Mouse (Mus musculus): ENCODE measurements around the gene Mllt3. TPM values are rescaled to one million over a fixed set of nuclear protein-coding genes. Genes with fewer than 3 reads are reported as not detected.
A peak's percentile ranks its signal among the peaks of the same experiment; 100 is the strongest.

Gene Mllt3
- polyA plus RNA-seq, 1 experiment from 2014 or later, result 104 TPM

DNA sequence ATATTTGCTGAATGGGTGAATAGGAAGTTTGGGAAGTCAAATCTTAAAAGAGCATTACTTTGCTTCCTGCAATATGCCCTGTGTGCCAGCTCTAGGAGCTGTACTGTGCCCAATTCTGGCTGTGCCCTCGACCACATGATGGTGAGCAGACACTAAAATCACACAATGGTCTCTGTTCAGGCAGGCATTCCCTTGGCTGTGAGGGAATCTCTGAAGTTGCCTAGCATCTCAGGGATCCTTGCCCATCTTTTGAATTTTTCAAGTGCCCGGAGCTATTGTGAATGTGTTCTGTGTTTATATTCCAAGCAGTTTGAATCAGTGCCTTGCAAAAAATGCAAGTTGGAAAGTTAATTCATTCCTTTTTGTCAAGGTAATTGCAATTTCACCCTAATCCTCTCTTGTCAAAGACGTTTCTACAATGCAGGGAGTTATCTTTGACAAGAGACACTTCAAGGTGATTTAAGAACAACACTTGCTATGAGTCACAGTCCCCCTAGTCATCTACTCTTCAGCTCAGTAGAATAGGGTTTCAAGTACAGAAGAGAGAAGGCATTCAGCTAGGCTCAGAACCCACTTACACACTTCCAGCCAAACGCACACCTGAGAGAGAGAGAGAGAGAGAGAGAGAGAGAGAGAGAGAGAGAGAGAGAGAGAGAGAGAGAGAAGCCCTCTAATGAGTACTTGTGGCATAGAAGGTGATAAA, 283.5 kb downstream of the Mllt3 start:
- H3K4me3 ChIP-seq (replicated peaks; ENCODE audit: low read depth, low read length), result no peak overlapping the region
- H3K27me3 ChIP-seq (ENCODE audit: control insufficient read depth, insufficient read depth, low read length), result no peaks in the 10 kb centered on the region
- H3K9ac ChIP-seq (replicated peaks; ENCODE audit: low read length), result no peak overlapping the region
- H3K4me1 ChIP-seq (ENCODE audit: control insufficient read depth, insufficient read depth, low read length), result peaks cover 10% of the 10 kb centered on the region; the same call in 1 of the 2 replicates
- H3K27ac ChIP-seq (replicated peaks; ENCODE audit: low read depth, low read length), result no peak overlapping the region
- peak; percentile 46 for DNase-seq
- 22% methylated on average over 4 of the region's 4 CpGs for WGBS
- H3K4me2 ChIP-seq (ENCODE audit: low read length), result no peak overlapping the region
- ATAC-seq (ENCODE audit: low FRiP score, low TSS enrichment), result no peak
- no peaks in the 10 kb centered on the region for H3K9me3 ChIP-seq (ENCODE audit: control insufficient read depth, low read length)
- no peaks in the 10 kb centered on the region for H3K36me3 ChIP-seq (ENCODE audit: control insufficient read depth, insufficient read depth, low read length)

DNA sequence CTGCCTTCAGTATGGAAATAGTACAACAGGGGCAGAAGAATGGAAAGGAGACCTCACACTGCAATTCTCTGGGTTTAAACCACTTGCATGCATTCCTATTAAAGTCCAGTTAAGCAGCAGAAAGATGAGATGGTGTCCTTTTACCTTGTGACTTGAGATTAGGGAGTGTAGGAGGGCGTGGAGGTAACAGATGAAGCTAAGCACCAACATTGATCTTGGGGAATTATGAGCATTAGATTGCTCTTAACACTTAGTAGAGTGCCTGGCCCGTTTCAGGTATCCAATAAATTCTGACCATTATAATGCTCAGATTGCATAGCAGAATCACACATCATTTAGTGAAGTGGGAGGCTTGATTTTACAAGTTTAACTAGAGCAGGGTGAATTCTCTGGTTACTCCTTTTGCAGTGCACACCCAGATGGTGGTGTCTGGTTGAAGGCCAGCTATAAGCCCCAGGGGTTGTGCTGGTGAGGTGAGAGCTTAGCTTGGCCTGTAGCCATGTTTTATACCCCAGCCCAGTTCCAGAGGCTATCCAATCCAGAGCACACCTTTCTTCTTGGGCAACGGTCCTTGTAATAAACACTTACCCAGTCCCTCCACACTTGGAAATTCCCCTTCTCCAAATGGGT, 288.0 kb downstream of the Mllt3 start:
- no peak overlapping the region for H3K27ac ChIP-seq (replicated peaks; ENCODE audit: low read depth, low read length)

DNA sequence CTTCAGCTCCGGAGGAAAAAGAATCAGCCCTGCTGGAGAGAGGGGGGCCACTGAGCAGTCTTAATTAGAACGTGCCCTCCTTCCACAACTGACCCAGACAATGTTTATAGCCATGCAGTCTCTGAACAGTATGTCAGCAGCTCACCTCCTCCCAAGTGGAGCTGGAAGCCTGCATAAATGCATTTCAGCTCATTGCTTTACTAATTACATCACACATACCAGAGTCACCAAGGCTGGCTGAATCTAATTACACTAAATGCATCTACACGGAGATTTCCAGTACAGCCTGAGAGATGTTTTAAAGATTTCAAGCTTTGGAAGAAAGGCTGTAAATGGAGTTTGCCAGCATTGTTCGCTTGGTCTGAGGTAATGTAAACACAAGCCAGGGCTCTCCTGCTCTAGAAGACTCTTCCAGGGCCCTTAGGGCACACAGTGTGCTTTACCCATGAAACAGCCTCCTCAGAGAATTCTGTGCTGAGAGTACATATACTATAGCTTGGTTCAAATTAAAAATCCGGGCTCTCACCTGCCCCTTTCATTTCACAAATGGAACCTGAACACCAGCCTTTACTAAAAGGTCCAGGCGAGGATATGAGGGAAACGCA, 293.5 kb downstream of the Mllt3 start:
- Histone ChIP-seq H3K4me3 (replicated peaks; ENCODE audit: low read depth, low read length) (no peak overlapping the region), H3K27me3 (ENCODE audit: control insufficient read depth, insufficient read depth, low read length) (no peaks in the 10 kb centered on the region), H3K4me2 (ENCODE audit: low read length) (no peak overlapping the region), H3K9me3 (ENCODE audit: control insufficient read depth, low read length) (no peaks in the 10 kb centered on the region), H3K4me1 (ENCODE audit: control insufficient read depth, insufficient read depth, low read length) (peaks cover 12% of the 10 kb centered on the region), H3K36me3 (ENCODE audit: control insufficient read depth, insufficient read depth, low read length) (no peaks in the 10 kb centered on the region), H3K27ac (replicated peaks; ENCODE audit: low read depth, low read length) (peak overlapping the region; percentile 26; the same call in 1 of the 2 replicates), H3K9ac (replicated peaks; ENCODE audit: low read length) (no peak overlapping the region)
- whole genome bisulfite sequencing, result 53% methylated on average over 7 of the region's 7 CpGs
- ATAC-seq (ENCODE audit: low FRiP score, low TSS enrichment) (peak; percentile 58; the same call in 1 of the 2 replicates), DNase-seq (peak; percentile 50)

More for the DNA sequence above, 288.0 kb downstream of the Mllt3 start:
- Histone ChIP-seq H3K4me2 (ENCODE audit: low read length) (no peak overlapping the region), H3K4me3 (replicated peaks; ENCODE audit: low read depth, low read length) (no peak overlapping the region), H3K9me3 (ENCODE audit: control insufficient read depth, low read length) (no peaks in the 10 kb centered on the region), H3K36me3 (ENCODE audit: control insufficient read depth, insufficient read depth, low read length) (no peaks in the 10 kb centered on the region), H3K27me3 (ENCODE audit: control insufficient read depth, insufficient read depth, low read length) (no peaks in the 10 kb centered on the region), H3K9ac (replicated peaks; ENCODE audit: low read length) (no peak overlapping the region), H3K4me1 (ENCODE audit: control insufficient read depth, insufficient read depth, low read length) (peaks cover 10% of the 10 kb centered on the region; the same call in 1 of the 2 replicates)
- ATAC-seq (ENCODE audit: low FRiP score, low TSS enrichment), result no peak
- no peak for DNase-seq
- WGBS, result 86% methylated on average over 3 of the region's 3 CpGs

- no peaks in the 10 kb centered on the region for H3K9me3 ChIP-seq (ENCODE audit: control insufficient read depth, low read length)
- H3K4me3 ChIP-seq (replicated peaks; ENCODE audit: low read depth, low read length), result no peak overlapping the region
- 92% methylated on average over 2 of the region's 2 CpGs for WGBS
- H3K4me2 ChIP-seq (ENCODE audit: low read length), result no peak overlapping the region
- DNase-seq (no peak), ATAC-seq (ENCODE audit: low FRiP score, low TSS enrichment) (no peak)
- no peaks in the 10 kb centered on the region for H3K27me3 ChIP-seq (ENCODE audit: control insufficient read depth, insufficient read depth, low read length)
- no peaks in the 10 kb centered on the region for H3K36me3 ChIP-seq (ENCODE audit: control insufficient read depth, insufficient read depth, low read length)
- peaks cover 12% of the 10 kb centered on the region for H3K4me1 ChIP-seq (ENCODE audit: control insufficient read depth, insufficient read depth, low read length)
- H3K9ac ChIP-seq (replicated peaks; ENCODE audit: low read length), result no peak overlapping the region
- no peak overlapping the region for H3K27ac ChIP-seq (replicated peaks; ENCODE audit: low read depth, low read length)
Measured at GRCm38 (mm10) chr4:87739104-87739503, 294.1 kb downstream of the Mllt3 start.

GRCm38 (mm10) chr4:87737201-87737806, 295.9 kb downstream of the Mllt3 start:
- H3K27me3 ChIP-seq (ENCODE audit: control insufficient read depth, insufficient read depth, low read length), result no peaks in the 10 kb centered on the region
- H3K4me1 ChIP-seq (ENCODE audit: control insufficient read depth, insufficient read depth, low read length), result peaks cover 12% of the 10 kb centered on the region
- H3K27ac ChIP-seq (replicated peaks; ENCODE audit: low read depth, low read length), result no peak overlapping the region
- 92% methylated on average over 6 of the region's 6 CpGs for WGBS
- H3K4me2 ChIP-seq (ENCODE audit: low read length), result no peak overlapping the region
- no peak for ATAC-seq (ENCODE audit: low FRiP score, low TSS enrichment)
- H3K9ac ChIP-seq (replicated peaks; ENCODE audit: low read length), result no peak overlapping the region
- no peak overlapping the region for H3K4me3 ChIP-seq (replicated peaks; ENCODE audit: low read depth, low read length)
- H3K9me3 ChIP-seq (ENCODE audit: control insufficient read depth, low read length), result no peaks in the 10 kb centered on the region
- no peak for DNase-seq
- no peaks in the 10 kb centered on the region for H3K36me3 ChIP-seq (ENCODE audit: control insufficient read depth, insufficient read depth, low read length)

- Histone ChIP-seq H3K9ac (replicated peaks; ENCODE audit: low read length) (no peak overlapping the region), H3K4me1 (ENCODE audit: control insufficient read depth, insufficient read depth, low read length) (peaks cover 12% of the 10 kb centered on the region), H3K27ac (replicated peaks; ENCODE audit: low read depth, low read length) (no peak overlapping the region), H3K36me3 (ENCODE audit: control insufficient read depth, insufficient read depth, low read length) (no peaks in the 10 kb centered on the region), H3K27me3 (ENCODE audit: control insufficient read depth, insufficient read depth, low read length) (no peaks in the 10 kb centered on the region), H3K4me2 (ENCODE audit: low read length) (no peak overlapping the region), H3K9me3 (ENCODE audit: control insufficient read depth, low read length) (no peaks in the 10 kb centered on the region), H3K4me3 (replicated peaks; ENCODE audit: low read depth, low read length) (no peak overlapping the region)
- ATAC-seq (ENCODE audit: low FRiP score, low TSS enrichment) (no peak), DNase-seq (no peak)
- 84% methylated on average over 3 of the region's 3 CpGs for WGBS
Measured at GRCm38 (mm10) chr4:87736779-87737178, 296.4 kb downstream of the Mllt3 start.

DNA sequence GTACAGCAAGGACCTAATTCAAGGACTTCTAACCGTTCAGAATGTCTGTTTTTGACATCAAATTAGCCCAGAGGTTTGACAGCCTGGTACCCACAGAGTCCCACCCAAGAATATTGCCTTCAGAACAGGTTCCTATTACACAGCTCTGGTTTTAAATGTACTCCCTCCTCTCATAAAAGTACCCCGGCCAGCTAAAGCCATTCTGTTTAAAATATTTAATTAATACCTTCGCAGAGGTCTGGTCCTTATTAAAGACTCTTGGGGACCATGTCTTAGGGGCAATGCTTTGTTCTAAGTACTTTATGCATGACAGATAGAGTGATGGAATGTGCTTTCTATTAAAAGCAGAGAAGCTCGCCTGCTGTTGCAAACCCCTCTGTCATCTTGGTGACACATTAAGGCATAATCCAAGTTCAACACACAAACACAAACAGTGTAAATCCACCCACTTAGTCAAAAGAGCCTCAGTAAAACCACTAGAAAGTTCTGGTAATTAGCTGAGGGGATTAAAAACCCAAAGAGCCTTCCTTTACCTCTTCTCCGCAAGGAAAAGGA, 302.0 kb downstream of the Mllt3 start:
- Histone ChIP-seq H3K4me3 (replicated peaks; ENCODE audit: low read depth, low read length) (no peak overlapping the region), H3K4me1 (ENCODE audit: control insufficient read depth, insufficient read depth, low read length) (no peaks in the 10 kb centered on the region), H3K27ac (replicated peaks; ENCODE audit: low read depth, low read length) (no peak overlapping the region), H3K9ac (replicated peaks; ENCODE audit: low read length) (no peak overlapping the region), H3K27me3 (ENCODE audit: control insufficient read depth, insufficient read depth, low read length) (no peaks in the 10 kb centered on the region), H3K9me3 (ENCODE audit: control insufficient read depth, low read length) (no peaks in the 10 kb centered on the region), H3K4me2 (ENCODE audit: low read length) (no peak overlapping the region), H3K36me3 (ENCODE audit: control insufficient read depth, insufficient read depth, low read length) (no peaks in the 10 kb centered on the region)
- 63% methylated on average over 5 of the region's 5 CpGs for WGBS
- ATAC-seq (ENCODE audit: low FRiP score, low TSS enrichment), result no peak
- no peak for DNase-seq

DNA sequence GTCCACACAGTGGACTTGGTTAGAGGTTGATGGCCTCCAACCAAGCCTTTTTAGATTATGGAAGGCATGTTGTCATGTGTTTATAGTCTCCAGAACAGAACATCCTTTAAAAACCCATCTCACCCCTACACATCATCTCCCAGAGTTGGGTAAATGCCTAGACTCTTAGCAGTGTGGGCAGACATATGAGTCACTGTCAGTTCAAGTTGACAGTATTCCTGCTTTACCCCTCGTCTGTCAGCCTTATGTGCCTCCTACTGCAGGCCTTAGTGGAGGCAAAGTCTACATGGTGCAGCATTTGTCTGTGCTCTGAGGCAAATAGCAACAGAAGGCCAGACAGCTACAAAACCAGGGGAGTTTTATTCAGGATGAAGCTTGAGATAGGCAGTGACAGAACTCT, 304.6 kb downstream of the Mllt3 start:
- Histone ChIP-seq H3K4me2 (ENCODE audit: low read length) (no peak overlapping the region), H3K27me3 (ENCODE audit: control insufficient read depth, insufficient read depth, low read length) (no peaks in the 10 kb centered on the region), H3K27ac (replicated peaks; ENCODE audit: low read depth, low read length) (no peak overlapping the region), H3K4me1 (ENCODE audit: control insufficient read depth, insufficient read depth, low read length) (no peaks in the 10 kb centered on the region), H3K9ac (replicated peaks; ENCODE audit: low read length) (no peak overlapping the region), H3K9me3 (ENCODE audit: control insufficient read depth, low read length) (no peaks in the 10 kb centered on the region), H3K36me3 (ENCODE audit: control insufficient read depth, insufficient read depth, low read length) (no peaks in the 10 kb centered on the region), H3K4me3 (replicated peaks; ENCODE audit: low read depth, low read length) (no peak overlapping the region)
- DNase-seq (no peak), ATAC-seq (ENCODE audit: low FRiP score, low TSS enrichment) (no peak)
- WGBS, result 63% methylated on average over 1 of the region's 1 CpGs
